ENCODE assay signal across 8 mouse cellular contexts in the genomic region with DNA sequence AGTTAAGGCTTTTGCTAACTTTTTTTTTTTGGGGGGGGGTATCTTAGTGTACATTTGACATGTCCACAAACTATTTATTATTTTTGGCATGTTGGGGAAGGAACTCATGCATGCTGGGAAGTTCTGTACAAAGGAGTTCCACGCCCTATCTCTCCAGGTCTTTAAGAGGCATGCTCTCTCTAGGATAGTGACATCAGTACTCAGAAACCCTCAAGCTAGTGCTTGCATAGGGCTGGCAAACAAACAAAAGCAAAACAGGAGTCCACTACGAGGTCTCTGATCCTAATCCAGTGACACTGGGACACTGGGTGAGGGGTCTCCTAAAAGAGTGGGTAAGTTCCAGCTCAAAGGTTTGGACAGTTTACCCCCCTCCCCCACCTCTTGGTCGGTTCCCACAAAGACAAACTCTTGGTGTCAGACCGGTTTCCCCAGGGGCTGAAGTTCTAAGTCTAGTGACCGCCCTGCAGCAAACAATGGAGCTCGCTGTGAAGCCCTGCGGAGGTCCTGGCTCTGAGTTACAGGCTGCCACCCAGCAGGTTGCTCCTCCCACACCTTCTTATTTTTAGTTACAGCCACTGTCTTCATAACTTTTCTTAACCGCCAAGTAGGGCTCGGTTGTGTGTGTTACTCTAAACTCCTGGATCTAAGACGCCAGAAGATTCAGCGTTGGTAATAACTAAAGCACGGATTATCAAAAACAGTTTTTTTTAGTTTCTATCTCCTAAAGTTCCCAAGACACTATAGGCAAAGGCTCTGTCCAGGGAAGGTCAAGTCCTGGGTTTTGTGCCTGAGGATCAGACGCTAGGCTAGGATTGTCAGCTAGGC. TPM values are rescaled to one million over a fixed set of nuclear protein-coding genes. Genes with fewer than 3 reads are reported as not detected.
DNase-seq lines count a peak whose midpoint lies in the region; ATAC-seq and TF ChIP-seq lines count a peak whose summit lies in the region.

No protein-coding gene starts in this region.

- 3% methylated on average over 13 of the region's 13 CpGs for WGBS in liver, embryonic 14.5 days (ENCODE audit: insufficient replicate concordance)

- H3K9ac ChIP-seq in liver, embryonic 14.5 days (replicated peaks): peak overlapping the region; percentile 94

- DNase-seq in cerebellum, adult 11-12 months: peak; percentile 34
- no peak for DNase-seq in cerebellum, postnatal 4 days (ENCODE audit: low spot score in 2 of 2)
- DNase-seq in cerebellum, postnatal 36 days: peak; percentile 10 to 19
- peak; percentile 35 for DNase-seq in gastrocnemius, postnatal 25 days
- peak in 1 of 3 experiments; percentile 42 for DNase-seq in liver, embryonic 14.5 days (ENCODE audit: low read depth in 3 of 3, low spot score in 3 of 3)
- peak; percentile 45 for DNase-seq in neural tube, embryonic 10.5 days (ENCODE audit: extremely low spot score, low spot score)
- DNase-seq in thymus, postnatal 4 days: peak; percentile 66

- TF ChIP-seq CTCF in liver, embryonic 14.5 days (IDR thresholded peaks at IDR 0.05; ENCODE audit: low read depth): no peak

- no peaks in the 10 kb centered on the region for H3K9me3 ChIP-seq in liver, embryonic 14.5 days (ENCODE audit: control insufficient read depth, low read length)

- H3K4me3 ChIP-seq in liver, embryonic 14.5 days (ENCODE audit: insufficient read depth in 1 of 2, low read depth in 2 of 2, low read length in 2 of 2): peak overlapping the region; percentile 77 to 92

- H3K36me3 ChIP-seq in liver, embryonic 14.5 days (replicated peaks; ENCODE audit: control insufficient read depth, insufficient read depth, low read depth): peaks cover 4% of the 10 kb centered on the region

- no peak for TF ChIP-seq EP300 in liver, embryonic 14.5 days (IDR thresholded peaks at IDR 0.05; ENCODE audit: low read depth)

- peak overlapping the region; percentile 86 for H3K27ac ChIP-seq in liver, embryonic 14.5 days

- H3K27me3 ChIP-seq in liver, embryonic 14.5 days (ENCODE audit: control insufficient read depth, insufficient read depth, low read length): no peaks in the 10 kb centered on the region

- peak overlapping the region; percentile 100 for H3K4me2 ChIP-seq in liver, embryonic 14.5 days (ENCODE audit: low read depth)

- peaks cover 20 to 21% of the 10 kb centered on the region in 2 experiments for H3K4me1 ChIP-seq in liver, embryonic 14.5 days (replicated peaks; ENCODE audit: control insufficient read depth in 2 of 2, insufficient read depth in 2 of 2, low read length in 1 of 2)

- peak; percentile 18 for ATAC-seq in inflammation-experienced regulatory T-cells, adult 6 months
- peak; percentile 14; the same call in 1 of the 2 replicates for ATAC-seq in liver, embryonic 14.5 days (ENCODE audit: insufficient read depth)

RNA-seq across cellular contexts. Expression of gene Serinc5, which starts 1.2 kb away (rescaled TPM):
- 1 to 10 TPM; 5.5 to 6.5 TPM for total RNA-seq in gastrocnemius, postnatal 25 days (2021)
- 10 to 100 TPM in 1 of 3 experiments, 1 to 10 TPM in 2; 8.9 to 10.1 (median 9.7) TPM for polyA plus RNA-seq in inflammation-experienced regulatory T-cells, adult 6 months (2017; shearing (Covaris generic))
- 15.2 and 17.9 TPM in 2 replicates for polyA plus RNA-seq in liver, embryonic 14.5 days (2012; rRNA removed)
- polyA plus RNA-seq in liver, embryonic 14.5 days (2014; fragmentation: Nextera tagmentation; extraction: Ambion mirVana): 14.2 and 16.8 TPM in 2 replicates

RNA-seq across cellular contexts. Expression of gene Spz1, which starts 33.7 kb away (rescaled TPM):
- not detected for total RNA-seq in gastrocnemius, postnatal 25 days (2021)
- not detected for polyA plus RNA-seq in inflammation-experienced regulatory T-cells, adult 6 months (2017; shearing (Covaris generic))
- not detected in 2 replicates for polyA plus RNA-seq in liver, embryonic 14.5 days (2012; rRNA removed)
- polyA plus RNA-seq in liver, embryonic 14.5 days (2014; fragmentation: Nextera tagmentation; extraction: Ambion mirVana): not detected in 2 replicates

Comparison
In these comparisons a context has a peak if more than half of its experiments do, and no peak if none do; other contexts are left out.
1. DNase-seq: peak in cerebellum, adult 11-12 months (single experiment), cerebellum, postnatal 36 days (2 of 2), gastrocnemius, postnatal 25 days (single experiment), neural tube, embryonic 10.5 days (single experiment) and thymus, postnatal 4 days (single experiment); none in cerebellum, postnatal 4 days (0 of 2).